Mouse (Mus musculus) inflammation-experienced regulatory T-cells, adult 16 weeks (primary cell): Measurements from ENCODE around the gene Prss38. TPM values are rescaled to one million over a fixed set of nuclear protein-coding genes. Genes with fewer than 3 reads are reported as not detected.

Experiments
- polyA plus RNA-seq: library from polyadenylated mRNA; unstranded; fragments of 100-300 nt; shearing (Covaris generic); gene quantifications from one replicate; pipeline ENCODE4 v1.2.1, GENCODE M21; 2017

The Prss38 gene
- polyA plus RNA-seq, result not detected

DNA sequence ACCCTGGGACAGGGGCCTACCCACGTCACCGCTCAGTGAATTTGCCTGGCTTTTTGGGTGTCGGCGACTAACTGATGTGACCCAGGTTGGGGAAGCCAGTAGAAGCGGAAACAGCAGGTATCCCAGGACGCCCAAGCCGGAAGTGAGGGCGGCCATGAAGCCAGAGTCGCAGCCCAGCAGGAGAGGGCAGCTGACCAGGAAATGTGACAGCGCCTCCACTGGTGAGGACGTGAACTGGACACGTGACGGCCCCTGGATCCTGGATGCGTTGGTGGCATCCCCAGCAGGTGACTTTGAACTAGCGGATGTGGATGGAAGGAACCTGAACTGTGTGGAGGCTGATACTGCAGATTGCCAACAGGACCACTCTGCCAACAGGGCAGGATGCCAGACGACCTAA, at the start of gene Prss38:
Gene Prss38, minus strand, starts transcription at position 183 of the 400 bp plus-strand sequence.

Other genes with a start within 250 kb of the Prss38 start
- gene Obscn, start 239.3 kb downstream of the Prss38 start, polyA plus RNA-seq, result not detected
- 2.2 TPM for gene Iba57, start 211.9 kb downstream of the Prss38 start, polyA plus RNA-seq
- gene Gjc2, start 192.4 kb downstream of the Prss38 start, polyA plus RNA-seq, result not detected
- 88.8 TPM for gene Guk1, start 183.4 kb downstream of the Prss38 start, polyA plus RNA-seq
- 48.5 TPM for gene Mrpl55, start 173.2 kb downstream of the Prss38 start, polyA plus RNA-seq
- gene 2310033P09Rik, start 167.3 kb downstream of the Prss38 start, polyA plus RNA-seq, result 40.1 TPM
- gene Arf1, start 147.4 kb downstream of the Prss38 start, polyA plus RNA-seq, result 545 TPM
- not detected for gene Wnt3a, start 84.9 kb downstream of the Prss38 start, polyA plus RNA-seq
- not detected for gene Wnt9a, start 68.7 kb downstream of the Prss38 start, polyA plus RNA-seq
- 10.7 TPM for gene Jmjd4, start 74.4 kb upstream of the Prss38 start, polyA plus RNA-seq
- 62.5 TPM for gene Snap47, start 75.5 kb upstream of the Prss38 start, polyA plus RNA-seq
- 4.6 TPM for gene Zfp867, start 96.8 kb upstream of the Prss38 start, polyA plus RNA-seq
- 33.4 TPM for gene Zkscan17, start 151.1 kb upstream of the Prss38 start, polyA plus RNA-seq
- not detected for gene Nlrp3, start 165.9 kb upstream of the Prss38 start, polyA plus RNA-seq
- not detected for gene Olfr222, start 200.6 kb upstream of the Prss38 start, polyA plus RNA-seq
- gene Olfr223, start 217.6 kb upstream of the Prss38 start, polyA plus RNA-seq, result not detected